Mouse (Mus musculus): ENCODE results near the gene Xirp1. TPM values are rescaled to one million over a fixed set of nuclear protein-coding genes. Genes with fewer than 3 reads are reported as not detected.

Xirp1 gene
- polyA plus RNA-seq (2012; rRNA removed; ENCODE audit: low replicate concordance): 0.37 TPM in 2 replicates

GRCm38 (mm10) chr9:120023086-120023811 lies at the start of gene Xirp1:
Gene Xirp1 (minus strand): TSS chr9:120023598.

GRCm38 (mm10) chr9:120069779-120070178 lies 46.4 kb upstream of the Xirp1 start, which contains the start of gene Cx3cr1:
Gene Cx3cr1 (minus strand): TSS chr9:120069879.

GRCm38 (mm10) chr9:119984536-119985011 lies 38.8 kb downstream of the Xirp1 start, which contains the start of gene Csrnp1:
Gene Csrnp1 (minus strand): TSS chr9:119984658.

Other genes with a start within 250 kb of the Xirp1 start
- 0.01 TPM in 1 of 2 replicates, not detected in the other for gene Scn11a, start 198.1 kb downstream of the Xirp1 start, polyA plus RNA-seq (2012; rRNA removed; ENCODE audit: low replicate concordance)
- gene Wdr48, start 128.7 kb downstream of the Xirp1 start, polyA plus RNA-seq (2012; rRNA removed; ENCODE audit: low replicate concordance): 38.6 and 57.9 TPM in 2 replicates
- 26.0 and 28.5 TPM in 2 replicates for gene Gorasp1, start 86.0 kb downstream of the Xirp1 start, polyA plus RNA-seq (2012; rRNA removed; ENCODE audit: low replicate concordance)
- gene Ttc21a, start 86.0 kb downstream of the Xirp1 start, polyA plus RNA-seq (2012; rRNA removed; ENCODE audit: low replicate concordance): 0.05 TPM in 1 of 2 replicates, not detected in the other
- 16.6 and 18.4 TPM in 2 replicates for gene Csrnp1, start 38.9 kb downstream of the Xirp1 start, polyA plus RNA-seq (2012; rRNA removed; ENCODE audit: low replicate concordance)
- gene Cx3cr1, start 46.3 kb upstream of the Xirp1 start, polyA plus RNA-seq (2012; rRNA removed; ENCODE audit: low replicate concordance): 2.3 and 27.5 TPM in 2 replicates
- gene Ccr8, start 68.5 kb upstream of the Xirp1 start, polyA plus RNA-seq (2012; rRNA removed; ENCODE audit: low replicate concordance): 0.16 and 0.21 TPM in 2 replicates
- 41.9 and 42.7 TPM in 2 replicates for gene Slc25a38, start 86.8 kb upstream of the Xirp1 start, polyA plus RNA-seq (2012; rRNA removed; ENCODE audit: low replicate concordance)
- 1,513 and 3,033 TPM in 2 replicates for gene Rpsa, start 104.1 kb upstream of the Xirp1 start, polyA plus RNA-seq (2012; rRNA removed; ENCODE audit: low replicate concordance)
- gene Mobp, start 126.1 kb upstream of the Xirp1 start, polyA plus RNA-seq (2012; rRNA removed; ENCODE audit: low replicate concordance): 0.15 TPM in 1 of 2 replicates, not detected in the other